Mouse (Mus musculus) small intestine, adult 2 months (tissue): ENCODE results near the gene 4931414P19Rik.
A peak's percentile ranks its signal among the peaks of the same experiment; 100 is the strongest.

Source experiments
- CTCF ChIP-seq: fragments of 200-500 bp; IDR thresholded peaks from 2 replicates; pipeline ENCODE4 v1.5.1; 2012; ENCODE audit warnings: low read depth, mild to moderate bottlenecking, control low read depth, inconsistent platforms, low read length, moderate library complexity, mixed read lengths; ENCODE audit not compliant: insufficient replicate concordance, insufficient read length; ENCODE audit errors: extremely low read depth
- POLR2A ChIP-seq: fragments of 200-500 bp; IDR thresholded peaks from 2 replicates; pipeline ENCODE4 v1.6.1; 2012; ENCODE audit warnings: low read depth, mild to moderate bottlenecking, control low read depth, inconsistent platforms, low read length, moderate library complexity

DNA sequence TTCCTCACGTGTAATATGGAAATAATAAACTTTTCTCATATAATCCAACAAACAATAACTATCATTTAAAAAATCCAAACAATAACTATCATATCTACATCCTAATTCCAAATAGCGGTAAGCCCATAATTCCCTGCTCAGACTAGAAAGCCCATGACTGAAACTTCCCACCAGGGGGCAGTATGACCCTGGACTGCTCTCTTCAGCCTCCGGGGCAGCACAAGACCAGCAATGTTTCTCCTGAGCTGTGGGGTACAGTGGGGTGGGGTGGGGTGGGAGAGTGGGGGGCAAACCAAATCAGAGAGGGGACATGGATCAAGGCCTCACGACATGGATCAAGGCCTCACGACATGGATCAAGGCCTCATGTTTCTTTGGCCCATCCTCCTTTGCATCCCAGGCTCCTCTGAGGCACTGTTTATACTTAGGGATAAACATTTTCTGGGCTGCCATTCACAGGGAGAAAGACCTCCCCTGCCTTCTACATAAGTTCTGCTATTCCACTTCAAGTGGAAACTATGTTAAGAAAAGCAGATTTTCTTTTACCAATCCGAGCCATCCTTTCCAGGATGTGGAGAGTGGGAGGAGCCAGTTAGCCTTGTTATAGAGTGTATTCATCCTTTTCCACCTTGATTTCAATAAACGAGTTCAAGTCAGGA, 22.0 kb downstream of the 4931414P19Rik start:
- TF ChIP-seq CTCF (peak; percentile 66; the same call in 1 of the 2 replicates), POLR2A (no peak)
